Mouse (Mus musculus): Measurements from ENCODE around the gene Zfp473. TPM values are rescaled to one million over a fixed set of nuclear protein-coding genes. Genes with fewer than 3 reads are reported as not detected.
"Not testable (repeated sequence)": the region's sequence is repeated elsewhere in the genome, so short reads cannot be mapped to it uniquely, and the experiment has no call there.

Zfp473 gene
- polyA plus RNA-seq (2014; fragmentation: Nextera tagmentation; extraction: Ambion mirVana) = 1.2 and 1.3 TPM in 2 replicates

DNA sequence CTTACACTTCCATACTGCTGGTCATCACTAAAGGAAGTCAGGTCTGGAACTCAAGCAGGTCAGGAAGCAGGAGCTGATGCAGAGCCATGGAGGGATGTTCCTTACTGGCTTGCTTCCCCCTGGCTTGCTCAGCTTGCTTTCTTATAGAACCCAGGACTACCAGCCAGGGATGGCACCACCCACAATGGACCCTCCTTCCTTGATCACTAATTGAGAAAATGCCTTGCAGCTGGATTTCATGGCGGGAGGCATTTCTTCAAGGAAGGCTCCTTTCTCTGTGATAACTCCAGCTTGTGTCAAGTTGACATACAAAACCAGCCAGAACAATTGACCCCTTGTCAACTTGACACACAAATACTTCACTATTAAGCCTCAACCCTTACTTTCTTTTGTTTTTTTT lies at the start of gene Zfp473:
Gene Zfp473 (minus strand): TSS at position 101 of the 400 bp plus-strand sequence.
- H3K4me3 ChIP-seq (ENCODE audit: low read depth, low read length); DNase-seq (ENCODE audit: low spot score); H3K4me1 ChIP-seq (ENCODE audit: control insufficient read depth, insufficient read depth, low read length); ATAC-seq; H3K9me3 ChIP-seq (replicated peaks; ENCODE audit: control insufficient read depth, low read length); H3K9ac ChIP-seq (ENCODE audit: low read length); H3K4me2 ChIP-seq (ENCODE audit: low read length); H3K27ac ChIP-seq (ENCODE audit: low read depth, low read length); H3K27me3 ChIP-seq (replicated peaks; ENCODE audit: control insufficient read depth, insufficient read depth, low read length): not testable (repeated sequence)
- 88% methylated on average over 1 of the region's 1 CpGs for WGBS
- peaks cover 33% of the 10 kb centered on the region for H3K36me3 ChIP-seq (ENCODE audit: control insufficient read depth, insufficient read depth, low read length)

- 87% methylated on average over 6 of the region's 6 CpGs for WGBS
- Histone ChIP-seq H3K27me3 (replicated peaks; ENCODE audit: control insufficient read depth, insufficient read depth, low read length) (no peaks in the 10 kb centered on the region), H3K9ac (ENCODE audit: low read length) (no peak overlapping the region), H3K4me3 (ENCODE audit: low read depth, low read length) (no peak overlapping the region), H3K36me3 (ENCODE audit: control insufficient read depth, insufficient read depth, low read length) (no peaks in the 10 kb centered on the region), H3K27ac (ENCODE audit: low read depth, low read length) (no peak overlapping the region), H3K4me1 (ENCODE audit: control insufficient read depth, insufficient read depth, low read length) (no peaks in the 10 kb centered on the region), H3K9me3 (replicated peaks; ENCODE audit: control insufficient read depth, low read length) (no peaks in the 10 kb centered on the region), H3K4me2 (ENCODE audit: low read length) (no peak overlapping the region)
- no peak for DNase-seq (ENCODE audit: low spot score)
- ATAC-seq = no peak
Measured at GRCm38 (mm10) chr7:44792781-44793180, 41.9 kb upstream of the Zfp473 start.

DNA sequence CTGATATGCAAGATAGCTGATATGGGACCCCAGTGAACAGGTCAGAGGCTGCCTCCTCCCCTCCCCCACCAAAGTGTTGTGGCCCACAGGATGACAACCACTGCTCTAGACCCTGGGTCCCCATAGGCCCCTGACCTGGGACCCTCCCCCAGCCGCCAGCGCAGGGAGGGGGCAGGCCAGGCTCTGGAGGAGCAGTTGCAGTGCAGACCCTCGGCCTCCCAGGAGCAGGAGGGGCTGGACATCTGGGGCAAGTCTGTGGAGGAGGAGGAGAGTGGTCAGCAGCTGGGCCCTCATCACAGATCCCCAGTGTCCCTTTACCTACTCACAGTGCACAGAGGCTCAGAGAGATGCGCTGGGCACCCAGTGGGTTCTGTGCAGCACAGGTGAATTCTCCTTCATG lies 39.2 kb upstream of the Zfp473 start:
- Histone ChIP-seq H3K4me1 (ENCODE audit: control insufficient read depth, insufficient read depth, low read length) (no peaks in the 10 kb centered on the region), H3K9ac (ENCODE audit: low read length) (no peak overlapping the region), H3K4me2 (ENCODE audit: low read length) (no peak overlapping the region), H3K36me3 (ENCODE audit: control insufficient read depth, insufficient read depth, low read length) (no peaks in the 10 kb centered on the region), H3K4me3 (ENCODE audit: low read depth, low read length) (no peak overlapping the region), H3K27ac (ENCODE audit: low read depth, low read length) (no peak overlapping the region), H3K9me3 (replicated peaks; ENCODE audit: control insufficient read depth, low read length) (no peaks in the 10 kb centered on the region), H3K27me3 (replicated peaks; ENCODE audit: control insufficient read depth, insufficient read depth, low read length) (no peaks in the 10 kb centered on the region)
- WGBS = 65% methylated on average over 4 of the region's 4 CpGs
- DNase-seq (ENCODE audit: low spot score) = no peak
- ATAC-seq = no peak

- H3K4me2 ChIP-seq (ENCODE audit: low read length) = no peak overlapping the region
- H3K9me3 ChIP-seq (replicated peaks; ENCODE audit: control insufficient read depth, low read length) = no peaks in the 10 kb centered on the region
- H3K9ac ChIP-seq (ENCODE audit: low read length) = no peak overlapping the region
- no peak overlapping the region for H3K27ac ChIP-seq (ENCODE audit: low read depth, low read length)
- whole genome bisulfite sequencing = 86% methylated on average over 3 of the region's 3 CpGs
- no peak for ATAC-seq
- H3K27me3 ChIP-seq (replicated peaks; ENCODE audit: control insufficient read depth, insufficient read depth, low read length) = no peaks in the 10 kb centered on the region
- no peak for DNase-seq (ENCODE audit: low spot score)
- H3K36me3 ChIP-seq (ENCODE audit: control insufficient read depth, insufficient read depth, low read length) = no peaks in the 10 kb centered on the region
- H3K4me3 ChIP-seq (ENCODE audit: low read depth, low read length) = no peak overlapping the region
- H3K4me1 ChIP-seq (ENCODE audit: control insufficient read depth, insufficient read depth, low read length) = no peaks in the 10 kb centered on the region
Measured at GRCm38 (mm10) chr7:44789531-44789930, 38.7 kb upstream of the Zfp473 start.

DNA sequence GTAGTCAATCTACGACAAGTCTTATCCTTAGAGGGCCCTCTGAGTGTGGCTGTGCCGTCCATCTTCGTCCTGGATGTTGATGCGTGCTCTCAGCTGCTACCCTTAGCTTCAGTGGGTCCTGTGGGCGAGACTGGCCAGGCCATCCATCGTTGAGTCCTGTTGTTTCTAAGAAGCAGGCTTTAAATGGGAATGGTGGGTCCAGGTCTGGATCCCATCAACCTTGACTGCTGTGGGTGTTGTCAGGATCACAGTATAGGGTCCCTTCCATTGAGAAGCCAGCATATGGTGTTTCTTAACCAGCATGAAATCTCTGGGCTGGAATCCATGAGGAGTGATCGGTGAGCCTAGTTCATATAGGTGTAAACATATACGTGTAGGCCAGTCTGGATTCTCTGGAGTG lies 29.3 kb upstream of the Zfp473 start:
- Histone ChIP-seq H3K9ac (ENCODE audit: low read length) (no peak overlapping the region), H3K4me2 (ENCODE audit: low read length) (no peak overlapping the region), H3K36me3 (ENCODE audit: control insufficient read depth, insufficient read depth, low read length) (peaks cover 20% of the 10 kb centered on the region), H3K4me1 (ENCODE audit: control insufficient read depth, insufficient read depth, low read length) (no peaks in the 10 kb centered on the region), H3K4me3 (ENCODE audit: low read depth, low read length) (no peak overlapping the region), H3K27ac (ENCODE audit: low read depth, low read length) (no peak overlapping the region), H3K9me3 (replicated peaks; ENCODE audit: control insufficient read depth, low read length) (no peaks in the 10 kb centered on the region), H3K27me3 (replicated peaks; ENCODE audit: control insufficient read depth, insufficient read depth, low read length) (no peaks in the 10 kb centered on the region)
- no peak for ATAC-seq
- 90% methylated on average over 8 of the region's 8 CpGs for WGBS
- DNase-seq (ENCODE audit: low spot score) = no peak

GRCm38 (mm10) chr7:44776849-44777498 lies 26.1 kb upstream of the Zfp473 start:
- Histone ChIP-seq H3K27ac (ENCODE audit: low read depth, low read length) (no peak overlapping the region), H3K4me1 (ENCODE audit: control insufficient read depth, insufficient read depth, low read length) (no peaks in the 10 kb centered on the region), H3K9me3 (replicated peaks; ENCODE audit: control insufficient read depth, low read length) (no peaks in the 10 kb centered on the region), H3K4me2 (ENCODE audit: low read length) (no peak overlapping the region), H3K36me3 (ENCODE audit: control insufficient read depth, insufficient read depth, low read length) (peaks cover 26% of the 10 kb centered on the region), H3K4me3 (ENCODE audit: low read depth, low read length) (no peak overlapping the region), H3K9ac (ENCODE audit: low read length) (no peak overlapping the region), H3K27me3 (replicated peaks; ENCODE audit: control insufficient read depth, insufficient read depth, low read length) (no peaks in the 10 kb centered on the region)
- 95% methylated on average over 9 of the region's 9 CpGs for WGBS
- no peak for DNase-seq (ENCODE audit: low spot score)
- no peak for ATAC-seq

GRCm38 (mm10) chr7:44772591-44773204 lies 21.8 kb upstream of the Zfp473 start:
- WGBS = 92% methylated on average over 8 of the region's 8 CpGs
- H3K36me3 ChIP-seq (ENCODE audit: control insufficient read depth, insufficient read depth, low read length) = peaks cover 54% of the 10 kb centered on the region

GRCm38 (mm10) chr7:44770046-44770578 lies 19.3 kb upstream of the Zfp473 start:
- DNase-seq (ENCODE audit: low spot score) (peak; percentile 52), ATAC-seq (no peak)
- no peak overlapping the region for H3K27ac ChIP-seq (ENCODE audit: low read depth, low read length)
- WGBS = 20% methylated on average over 6 of the region's 6 CpGs
- H3K36me3 ChIP-seq (ENCODE audit: control insufficient read depth, insufficient read depth, low read length) = peaks cover 58% of the 10 kb centered on the region
- H3K4me1 ChIP-seq (ENCODE audit: control insufficient read depth, insufficient read depth, low read length) = no peaks in the 10 kb centered on the region
- H3K4me3 ChIP-seq (ENCODE audit: low read depth, low read length) = no peak overlapping the region
- H3K27me3 ChIP-seq (replicated peaks; ENCODE audit: control insufficient read depth, insufficient read depth, low read length) = no peaks in the 10 kb centered on the region
- no peak overlapping the region for H3K9ac ChIP-seq (ENCODE audit: low read length)
- no peaks in the 10 kb centered on the region for H3K9me3 ChIP-seq (replicated peaks; ENCODE audit: control insufficient read depth, low read length)
- no peak overlapping the region for H3K4me2 ChIP-seq (ENCODE audit: low read length)

More at GRCm38 (mm10) chr7:44772591-44773204, 21.8 kb upstream of the Zfp473 start:
- ATAC-seq (no peak), DNase-seq (ENCODE audit: low spot score) (no peak)
- no peak overlapping the region for H3K9ac ChIP-seq (ENCODE audit: low read length)
- no peak overlapping the region for H3K4me3 ChIP-seq (ENCODE audit: low read depth, low read length)
- H3K4me2 ChIP-seq (ENCODE audit: low read length) = no peak overlapping the region
- H3K27me3 ChIP-seq (replicated peaks; ENCODE audit: control insufficient read depth, insufficient read depth, low read length) = no peaks in the 10 kb centered on the region
- H3K4me1 ChIP-seq (ENCODE audit: control insufficient read depth, insufficient read depth, low read length) = no peaks in the 10 kb centered on the region
- H3K9me3 ChIP-seq (replicated peaks; ENCODE audit: control insufficient read depth, low read length) = no peaks in the 10 kb centered on the region
- H3K27ac ChIP-seq (ENCODE audit: low read depth, low read length) = no peak overlapping the region

GRCm38 (mm10) chr7:44768129-44768528 lies 17.3 kb upstream of the Zfp473 start:
- no peak for DNase-seq (ENCODE audit: low spot score)
- H3K4me1 ChIP-seq (ENCODE audit: control insufficient read depth, insufficient read depth, low read length) = no peaks in the 10 kb centered on the region
- no peak overlapping the region for H3K4me3 ChIP-seq (ENCODE audit: low read depth, low read length)
- 91% methylated on average over 5 of the region's 5 CpGs for WGBS
- H3K9me3 ChIP-seq (replicated peaks; ENCODE audit: control insufficient read depth, low read length) = no peaks in the 10 kb centered on the region
- ATAC-seq = no peak
- H3K9ac ChIP-seq (ENCODE audit: low read length) = no peak overlapping the region
- peaks cover 69% of the 10 kb centered on the region for H3K36me3 ChIP-seq (ENCODE audit: control insufficient read depth, insufficient read depth, low read length)
- H3K4me2 ChIP-seq (ENCODE audit: low read length) = no peak overlapping the region
- H3K27ac ChIP-seq (ENCODE audit: low read depth, low read length) = no peak overlapping the region
- H3K27me3 ChIP-seq (replicated peaks; ENCODE audit: control insufficient read depth, insufficient read depth, low read length) = no peaks in the 10 kb centered on the region
